Mouse (Mus musculus) cerebellum, adult 11-12 months (tissue): ENCODE data around the gene Dnaja1.

Experiments
- DNase-seq: peaks from one replicate; pipeline ENCODE4 v3.0.0; 2022

Dnaja1 gene

DNA sequence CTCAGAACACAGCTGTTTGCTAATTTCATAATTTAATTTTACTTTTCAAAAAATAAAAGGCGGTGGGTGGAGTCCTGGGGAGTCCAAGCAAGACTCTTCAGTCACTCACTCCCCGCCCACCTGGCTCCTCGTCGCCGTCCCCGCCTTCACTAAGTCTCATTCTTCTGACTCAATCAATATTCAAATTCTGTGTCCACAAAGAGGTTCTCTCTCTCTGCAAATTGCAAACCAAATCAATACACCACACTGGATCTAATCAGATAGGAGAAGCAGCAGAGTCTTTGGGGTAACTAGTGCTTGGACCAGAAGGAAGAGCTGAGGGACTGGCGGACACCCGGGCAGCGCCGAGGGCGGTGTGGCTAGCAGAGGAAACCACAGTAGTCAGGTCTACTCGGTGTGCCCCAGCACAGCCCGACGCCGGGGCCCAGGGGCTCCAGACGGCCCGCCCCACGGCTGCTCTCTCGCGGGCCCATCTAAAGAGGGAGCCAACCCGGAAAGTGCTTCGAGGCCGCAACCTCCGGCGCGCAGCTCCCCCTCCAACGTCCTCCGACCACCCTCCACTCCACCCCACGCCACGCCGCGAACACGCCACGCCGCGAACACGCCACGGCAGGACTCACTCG, 35.3 kb downstream of the Dnaja1 start:
- peak; percentile 29 for DNase-seq

GRCm38 (mm10) chr4:40757780-40758420, 36.0 kb downstream of the Dnaja1 start, which contains the start of gene Smu1:
Smu1 (minus strand) TSS chr4:40757923.
- peak; percentile 97 for DNase-seq

- no peak for DNase-seq
Measured at GRCm38 (mm10) chr4:40759876-40760275, 37.9 kb downstream of the Dnaja1 start.

GRCm38 (mm10) chr4:40774279-40775259, 52.6 kb downstream of the Dnaja1 start:
- DNase-seq, result peak; percentile 29

DNA sequence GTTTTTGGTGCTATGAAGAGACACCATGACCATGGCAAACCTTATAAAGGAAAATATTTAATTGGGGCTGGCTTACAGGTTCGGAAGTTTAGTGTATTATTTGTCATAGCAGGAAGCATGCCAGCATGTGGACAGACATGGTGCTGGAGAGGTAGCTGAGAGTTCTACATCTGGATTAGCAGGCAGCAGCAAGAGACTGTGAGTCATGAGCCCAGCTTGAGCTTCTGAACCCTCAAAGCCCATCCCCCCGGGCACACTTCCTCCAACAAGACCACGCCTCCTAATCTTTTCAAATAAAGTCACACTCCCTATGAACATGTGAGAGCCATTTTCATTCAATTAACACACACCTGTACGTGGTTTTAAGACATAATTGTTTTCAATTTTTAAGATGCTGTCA, 54.5 kb downstream of the Dnaja1 start:
- DNase-seq, result no peak

DNA sequence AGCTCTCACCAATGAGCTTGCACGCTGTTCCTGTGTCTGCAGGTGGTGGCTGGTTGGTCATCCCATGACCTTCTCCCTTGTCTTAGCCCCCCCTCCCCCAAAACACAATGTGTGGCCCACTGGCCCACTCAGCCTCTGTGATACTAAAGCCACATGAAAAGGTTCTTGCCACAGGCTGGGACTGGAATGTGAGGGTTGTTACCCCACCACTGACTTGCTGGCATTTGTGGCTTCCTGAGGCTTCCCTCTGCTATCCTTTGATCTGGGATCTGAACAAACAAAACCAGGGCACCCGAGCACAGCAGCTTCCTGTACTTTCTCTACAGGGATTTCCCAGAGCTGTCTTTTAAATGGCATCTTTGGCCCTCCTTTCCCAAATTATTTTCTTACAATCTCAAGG, 55.2 kb downstream of the Dnaja1 start:
- no peak for DNase-seq

- no peak for DNase-seq
Measured at GRCm38 (mm10) chr4:40778656-40779055, 56.7 kb downstream of the Dnaja1 start.

DNA sequence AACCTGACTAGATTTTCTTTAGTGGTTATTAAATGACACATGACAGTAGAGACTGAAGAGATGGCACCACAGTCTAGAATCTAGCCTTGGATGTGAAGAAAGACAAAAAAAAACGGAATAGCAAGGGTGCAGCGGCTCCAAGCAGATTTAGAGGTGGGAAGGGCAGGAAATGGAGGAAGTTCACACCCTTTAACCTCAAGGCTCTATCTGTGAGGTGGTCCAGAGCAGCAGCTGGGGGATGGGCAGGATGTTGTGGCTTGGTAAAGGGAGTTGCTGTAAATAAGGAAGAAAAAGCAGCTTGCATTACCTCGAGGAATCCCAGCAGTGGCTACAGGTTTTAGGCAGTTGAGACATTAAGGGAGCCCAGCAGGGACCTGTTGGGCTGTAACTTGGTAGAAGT, 59.2 kb downstream of the Dnaja1 start:
- DNase-seq, result no peak

DNA sequence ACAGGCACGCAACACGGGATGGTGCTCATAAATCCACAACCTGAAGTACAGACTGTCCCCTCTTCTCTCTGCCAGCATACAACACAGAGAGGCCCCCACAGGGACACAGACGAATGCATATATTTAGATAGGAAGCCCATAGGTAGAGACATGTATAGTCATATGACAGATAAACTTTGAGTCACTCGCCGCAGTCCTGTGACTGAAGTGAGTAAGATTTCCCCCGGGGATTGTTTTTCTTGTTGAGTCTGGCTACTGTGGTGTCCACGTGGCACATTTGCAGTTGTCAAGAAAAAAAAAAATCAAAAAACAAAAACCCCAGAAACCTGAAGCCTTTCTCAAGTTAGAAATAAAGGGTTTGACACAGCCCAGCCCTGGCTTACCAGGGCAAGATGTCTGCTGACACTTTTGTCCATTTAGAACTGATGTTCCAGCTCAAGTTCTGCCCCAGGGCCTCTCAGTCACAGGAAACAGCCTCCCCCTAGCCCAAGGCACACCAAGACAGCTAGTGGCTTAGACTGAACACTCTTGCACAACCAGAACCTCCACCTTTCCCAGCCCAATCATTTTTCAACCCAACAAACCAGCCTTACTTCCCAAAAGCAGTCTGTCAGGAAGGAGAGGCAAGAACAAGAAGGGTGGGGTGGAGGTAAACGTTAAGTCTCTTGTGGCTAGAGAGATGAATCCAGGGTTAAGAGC, 60.0 kb downstream of the Dnaja1 start:
- DNase-seq, result no peak

DNA sequence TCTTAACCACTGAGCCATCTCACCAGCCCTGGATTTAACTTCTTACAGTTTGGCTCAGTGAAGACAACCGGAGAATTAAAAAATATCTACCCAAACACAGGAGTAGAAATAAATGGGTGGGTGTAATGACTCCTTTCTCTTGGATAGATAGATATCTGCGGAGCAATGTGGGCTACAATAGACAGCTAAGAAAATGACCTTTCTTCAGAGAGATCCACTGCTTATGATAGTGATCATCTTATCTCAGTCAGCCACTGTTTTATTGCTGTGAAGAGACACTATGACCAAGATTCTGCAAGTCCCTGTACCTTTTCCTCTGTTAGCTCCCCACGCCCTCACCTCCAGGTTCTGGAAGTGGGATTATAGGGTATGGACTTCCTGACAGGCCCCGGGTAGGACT, 61.1 kb downstream of the Dnaja1 start:
- no peak for DNase-seq

- no peak for DNase-seq
Measured at GRCm38 (mm10) chr4:40784556-40785169, 62.7 kb downstream of the Dnaja1 start.

DNA sequence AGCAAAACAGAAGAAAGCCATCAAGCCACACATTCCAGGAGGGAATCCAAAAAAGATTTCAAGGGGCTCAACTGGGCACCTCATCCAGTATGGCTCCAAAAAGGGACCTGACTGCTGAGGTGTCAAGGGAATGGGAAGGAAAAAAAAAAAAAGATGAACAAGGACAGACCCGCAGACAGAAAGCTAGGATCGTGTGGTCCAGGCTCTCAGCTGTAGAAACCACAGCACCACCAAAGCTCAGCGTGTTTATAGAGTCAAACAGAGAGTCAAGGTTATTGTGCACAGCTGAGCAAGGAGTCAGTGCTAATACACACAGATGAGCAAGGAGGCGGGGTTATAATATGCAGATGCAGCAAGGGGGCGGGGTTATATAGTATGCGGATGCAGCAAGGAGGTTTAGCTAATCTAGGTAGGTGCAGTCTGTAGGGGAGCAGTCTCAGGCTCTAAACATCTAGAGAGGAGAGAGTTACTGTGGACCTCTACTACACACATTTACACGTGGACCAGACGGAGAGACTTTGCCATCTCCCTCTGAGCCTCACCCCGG, 63.7 kb downstream of the Dnaja1 start:
- DNase-seq, result no peak

- DNase-seq, result no peak
Measured at GRCm38 (mm10) chr4:40786578-40786977, 64.6 kb downstream of the Dnaja1 start.
